Mouse (Mus musculus): ENCODE data around the gene Cntfr. TPM values are rescaled to one million over a fixed set of nuclear protein-coding genes. Genes with fewer than 3 reads are reported as not detected.

The Cntfr gene
- polyA plus RNA-seq, 1 experiment from 2014 or later: 10.1 TPM

GRCm38 (mm10) chr4:41636882-41637635, 59.8 kb downstream of the Cntfr start:
- Histone ChIP-seq H3K4me2 (ENCODE audit: low read depth, low read length) (no peak overlapping the region), H3K9ac (ENCODE audit: low read length) (peak overlapping the region; percentile 36), H3K4me3 (replicated peaks; ENCODE audit: low read length) (no peak overlapping the region), H3K9me3 (replicated peaks; ENCODE audit: control insufficient read depth, low read length) (no peaks in the 10 kb centered on the region), H3K36me3 (ENCODE audit: control insufficient read depth, insufficient read depth, low read length) (no peaks in the 10 kb centered on the region), H3K27ac (ENCODE audit: low read length) (peak overlapping the region; percentile 36; the same call in 1 of the 2 replicates), H3K4me1 (ENCODE audit: control insufficient read depth, insufficient read depth, low read length) (peaks cover 17% of the 10 kb centered on the region; the same call in 1 of the 2 replicates), H3K27me3 (ENCODE audit: control insufficient read depth, insufficient read depth, low read length) (no peaks in the 10 kb centered on the region)
- WGBS: 66% methylated on average over 10 of the region's 10 CpGs
- no peak for ATAC-seq (ENCODE audit: insufficient read depth, low FRiP score)

GRCm38 (mm10) chr4:41636366-41636765, 60.5 kb downstream of the Cntfr start:
- Histone ChIP-seq H3K4me2 (ENCODE audit: low read depth, low read length) (no peak overlapping the region), H3K36me3 (ENCODE audit: control insufficient read depth, insufficient read depth, low read length) (no peaks in the 10 kb centered on the region), H3K27ac (ENCODE audit: low read length) (peak overlapping the region; percentile 43; the same call in 1 of the 2 replicates), H3K9me3 (replicated peaks; ENCODE audit: control insufficient read depth, low read length) (no peaks in the 10 kb centered on the region), H3K4me3 (replicated peaks; ENCODE audit: low read length) (no peak overlapping the region), H3K9ac (ENCODE audit: low read length) (peak overlapping the region; percentile 36), H3K4me1 (ENCODE audit: control insufficient read depth, insufficient read depth, low read length) (peaks cover 24% of the 10 kb centered on the region; the same call in 1 of the 2 replicates), H3K27me3 (ENCODE audit: control insufficient read depth, insufficient read depth, low read length) (no peaks in the 10 kb centered on the region)
- ATAC-seq (ENCODE audit: insufficient read depth, low FRiP score): no peak
- 42% methylated on average over 7 of the region's 7 CpGs for WGBS

- Histone ChIP-seq H3K27me3 (ENCODE audit: control insufficient read depth, insufficient read depth, low read length) (no peaks in the 10 kb centered on the region), H3K4me3 (replicated peaks; ENCODE audit: low read length) (no peak overlapping the region), H3K9me3 (replicated peaks; ENCODE audit: control insufficient read depth, low read length) (no peaks in the 10 kb centered on the region), H3K27ac (ENCODE audit: low read length) (peak overlapping the region; percentile 43; the same call in 1 of the 2 replicates), H3K4me2 (ENCODE audit: low read depth, low read length) (no peak overlapping the region), H3K36me3 (ENCODE audit: control insufficient read depth, insufficient read depth, low read length) (no peaks in the 10 kb centered on the region), H3K9ac (ENCODE audit: low read length) (no peak overlapping the region), H3K4me1 (ENCODE audit: control insufficient read depth, insufficient read depth, low read length) (peaks cover 28% of the 10 kb centered on the region; the same call in 1 of the 2 replicates)
- ATAC-seq (ENCODE audit: insufficient read depth, low FRiP score): no peak
- WGBS: 62% methylated on average over 2 of the region's 2 CpGs
Observed at GRCm38 (mm10) chr4:41635906-41636305, 61.0 kb downstream of the Cntfr start.

DNA sequence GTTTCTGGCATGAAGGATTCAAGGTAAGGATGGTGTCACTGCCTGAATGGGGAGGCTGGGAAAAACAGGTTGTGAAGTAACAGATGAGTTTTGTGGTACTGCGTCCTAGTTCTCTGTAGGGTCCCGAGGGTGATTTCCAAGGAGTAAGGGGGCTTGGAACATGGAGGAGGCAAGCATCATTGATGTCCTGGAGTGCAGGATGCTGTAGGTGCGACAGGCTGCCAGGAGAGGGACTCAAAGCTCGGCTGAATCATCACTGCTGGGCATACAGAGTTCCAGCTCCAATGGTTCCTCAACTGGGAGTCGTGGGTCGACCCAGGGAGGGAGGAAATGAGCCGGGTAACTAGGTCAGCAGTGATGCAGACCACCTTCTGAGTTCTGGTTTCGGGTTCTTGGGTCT, 61.7 kb downstream of the Cntfr start:
- no peak for ATAC-seq (ENCODE audit: insufficient read depth, low FRiP score)
- H3K9me3 ChIP-seq (replicated peaks; ENCODE audit: control insufficient read depth, low read length): no peaks in the 10 kb centered on the region
- WGBS: 67% methylated on average over 8 of the region's 8 CpGs
- peaks cover 33% of the 10 kb centered on the region; the same call in 1 of the 2 replicates for H3K4me1 ChIP-seq (ENCODE audit: control insufficient read depth, insufficient read depth, low read length)
- H3K9ac ChIP-seq (ENCODE audit: low read length): no peak overlapping the region
- no peak overlapping the region for H3K4me3 ChIP-seq (replicated peaks; ENCODE audit: low read length)
- H3K36me3 ChIP-seq (ENCODE audit: control insufficient read depth, insufficient read depth, low read length): no peaks in the 10 kb centered on the region
- H3K27ac ChIP-seq (ENCODE audit: low read length): no peak overlapping the region
- no peak overlapping the region for H3K4me2 ChIP-seq (ENCODE audit: low read depth, low read length)
- no peaks in the 10 kb centered on the region for H3K27me3 ChIP-seq (ENCODE audit: control insufficient read depth, insufficient read depth, low read length)

- Histone ChIP-seq H3K9me3 (replicated peaks; ENCODE audit: control insufficient read depth, low read length) (no peaks in the 10 kb centered on the region), H3K9ac (ENCODE audit: low read length) (no peak overlapping the region), H3K4me1 (ENCODE audit: control insufficient read depth, insufficient read depth, low read length) (peaks cover 31% of the 10 kb centered on the region), H3K27me3 (ENCODE audit: control insufficient read depth, insufficient read depth, low read length) (no peaks in the 10 kb centered on the region), H3K27ac (ENCODE audit: low read length) (no peak overlapping the region), H3K4me2 (ENCODE audit: low read depth, low read length) (no peak overlapping the region), H3K36me3 (ENCODE audit: control insufficient read depth, insufficient read depth, low read length) (no peaks in the 10 kb centered on the region), H3K4me3 (replicated peaks; ENCODE audit: low read length) (no peak overlapping the region)
- 92% methylated on average over 8 of the region's 8 CpGs for WGBS
- ATAC-seq (ENCODE audit: insufficient read depth, low FRiP score): no peak
Observed at GRCm38 (mm10) chr4:41634631-41635030, 62.3 kb downstream of the Cntfr start.

DNA sequence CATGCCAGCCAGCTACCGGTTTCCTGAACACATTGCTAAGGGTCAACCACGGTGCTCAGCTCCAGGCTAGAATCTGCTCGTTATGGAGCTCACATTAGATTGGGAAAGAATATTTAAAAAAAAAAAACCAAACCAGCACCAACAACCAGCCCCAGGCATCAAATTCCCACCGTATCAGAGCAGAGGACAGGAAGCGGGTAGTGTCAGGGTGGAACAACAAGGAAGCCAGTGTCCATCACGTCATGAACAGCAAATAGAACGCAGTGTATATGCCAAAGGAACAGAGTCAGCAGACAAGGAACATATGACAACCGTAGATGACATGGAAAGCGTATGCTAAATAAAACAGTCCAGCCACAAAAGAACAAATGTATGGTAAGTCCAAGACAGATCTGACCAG, 63.9 kb downstream of the Cntfr start:
- Histone ChIP-seq H3K9me3 (replicated peaks; ENCODE audit: control insufficient read depth, low read length) (no peaks in the 10 kb centered on the region), H3K36me3 (ENCODE audit: control insufficient read depth, insufficient read depth, low read length) (no peaks in the 10 kb centered on the region), H3K4me2 (ENCODE audit: low read depth, low read length) (no peak overlapping the region), H3K27me3 (ENCODE audit: control insufficient read depth, insufficient read depth, low read length) (no peaks in the 10 kb centered on the region), H3K4me1 (ENCODE audit: control insufficient read depth, insufficient read depth, low read length) (peaks cover 40% of the 10 kb centered on the region), H3K9ac (ENCODE audit: low read length) (no peak overlapping the region), H3K27ac (ENCODE audit: low read length) (no peak overlapping the region), H3K4me3 (replicated peaks; ENCODE audit: low read length) (no peak overlapping the region)
- ATAC-seq (ENCODE audit: insufficient read depth, low FRiP score): no peak
- WGBS: 74% methylated on average over 9 of the region's 9 CpGs

GRCm38 (mm10) chr4:41631390-41631789, 65.5 kb downstream of the Cntfr start:
- H3K4me1 ChIP-seq (ENCODE audit: control insufficient read depth, insufficient read depth, low read length): peaks cover 40% of the 10 kb centered on the region
- peak overlapping the region; percentile 20; the same call in 1 of the 2 replicates for H3K9ac ChIP-seq (ENCODE audit: low read length)
- H3K4me3 ChIP-seq (replicated peaks; ENCODE audit: low read length): no peak overlapping the region
- H3K27me3 ChIP-seq (ENCODE audit: control insufficient read depth, insufficient read depth, low read length): no peaks in the 10 kb centered on the region
- peak overlapping the region; percentile 43 for H3K27ac ChIP-seq (ENCODE audit: low read length)
- ATAC-seq (ENCODE audit: insufficient read depth, low FRiP score): peak; percentile 14; the same call in 1 of the 2 replicates
- no peaks in the 10 kb centered on the region for H3K36me3 ChIP-seq (ENCODE audit: control insufficient read depth, insufficient read depth, low read length)
- no peaks in the 10 kb centered on the region for H3K9me3 ChIP-seq (replicated peaks; ENCODE audit: control insufficient read depth, low read length)
- peak overlapping the region; percentile 22; the same call in 1 of the 2 replicates for H3K4me2 ChIP-seq (ENCODE audit: low read depth, low read length)
- 7% methylated on average over 11 of the region's 11 CpGs for WGBS

DNA sequence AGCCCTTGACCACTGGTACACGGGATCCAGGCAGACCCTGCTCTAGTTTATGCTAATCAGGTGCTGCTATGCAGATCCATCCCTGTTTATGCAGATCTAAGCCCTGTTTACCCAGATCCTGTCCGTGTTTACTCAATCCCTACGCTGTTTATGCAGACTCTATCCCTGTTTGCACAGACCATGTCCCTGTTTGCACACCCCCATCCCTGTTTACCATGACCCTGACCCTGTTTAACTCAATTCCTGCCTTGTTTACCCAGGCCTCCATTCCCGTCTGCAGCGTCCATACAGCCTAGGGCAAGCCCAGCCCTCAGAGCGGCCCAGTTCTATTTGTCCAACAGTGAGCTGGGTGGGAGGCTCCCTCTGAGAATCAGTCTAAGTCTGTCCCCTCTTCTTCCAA, 66.7 kb downstream of the Cntfr start:
- no peak overlapping the region for H3K4me3 ChIP-seq (replicated peaks; ENCODE audit: low read length)
- 28% methylated on average over 6 of the region's 6 CpGs for WGBS
- H3K4me1 ChIP-seq (ENCODE audit: control insufficient read depth, insufficient read depth, low read length): peaks cover 34% of the 10 kb centered on the region
- H3K9ac ChIP-seq (ENCODE audit: low read length): no peak overlapping the region
- H3K27ac ChIP-seq (ENCODE audit: low read length): peak overlapping the region; percentile 44; the same call in 1 of the 2 replicates
- no peaks in the 10 kb centered on the region for H3K36me3 ChIP-seq (ENCODE audit: control insufficient read depth, insufficient read depth, low read length)
- ATAC-seq (ENCODE audit: insufficient read depth, low FRiP score): 0 out of 2 replicates have a peak, but pooled peaks have one; percentile 41
- no peaks in the 10 kb centered on the region for H3K27me3 ChIP-seq (ENCODE audit: control insufficient read depth, insufficient read depth, low read length)
- no peaks in the 10 kb centered on the region for H3K9me3 ChIP-seq (replicated peaks; ENCODE audit: control insufficient read depth, low read length)
- no peak overlapping the region for H3K4me2 ChIP-seq (ENCODE audit: low read depth, low read length)

DNA sequence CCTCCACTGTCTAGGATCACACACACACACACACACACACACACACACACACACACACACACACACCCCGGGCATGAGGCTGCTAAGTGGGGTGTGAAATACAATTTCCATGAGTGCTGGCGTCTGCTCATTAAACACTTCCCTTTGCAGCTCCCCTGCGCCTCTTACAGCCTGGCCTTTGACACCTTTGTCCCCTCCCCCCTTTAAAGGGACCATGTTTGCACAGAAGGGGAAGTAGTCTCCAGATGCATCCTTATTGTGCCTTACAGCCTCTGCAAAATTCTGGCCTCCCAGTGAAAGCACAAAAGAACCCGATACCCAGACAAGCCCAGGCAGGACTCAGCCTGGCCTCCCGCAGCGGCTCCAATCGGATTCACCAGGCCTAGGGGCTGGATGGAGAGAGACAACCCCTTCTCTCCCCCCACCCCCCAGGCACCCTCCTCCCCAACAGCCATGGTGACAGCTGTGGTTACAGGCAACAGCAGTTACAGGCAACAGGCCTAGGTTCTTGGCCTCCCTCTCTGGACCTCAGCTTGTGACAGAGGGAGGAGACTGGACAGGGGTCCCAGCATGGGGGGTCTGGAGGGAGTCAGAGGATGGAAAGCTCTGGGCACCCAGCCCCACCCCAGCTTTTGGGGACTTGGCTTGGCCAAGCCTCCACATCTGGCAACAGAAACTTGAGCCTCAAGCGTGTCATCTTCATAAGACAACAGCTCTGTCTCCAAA, 68.5 kb downstream of the Cntfr start:
- Histone ChIP-seq H3K27me3 (ENCODE audit: control insufficient read depth, insufficient read depth, low read length) (no peaks in the 10 kb centered on the region), H3K4me2 (ENCODE audit: low read depth, low read length) (no peak overlapping the region), H3K9ac (ENCODE audit: low read length) (no peak overlapping the region), H3K4me3 (replicated peaks; ENCODE audit: low read length) (no peak overlapping the region), H3K9me3 (replicated peaks; ENCODE audit: control insufficient read depth, low read length) (no peaks in the 10 kb centered on the region), H3K36me3 (ENCODE audit: control insufficient read depth, insufficient read depth, low read length) (no peaks in the 10 kb centered on the region), H3K27ac (ENCODE audit: low read length) (peak overlapping the region; percentile 52), H3K4me1 (ENCODE audit: control insufficient read depth, insufficient read depth, low read length) (peaks cover 34% of the 10 kb centered on the region)
- 13% methylated on average over 8 of the region's 8 CpGs for WGBS
- peak; percentile 82 for ATAC-seq (ENCODE audit: insufficient read depth, low FRiP score)
